Mouse (Mus musculus): ENCODE data around the gene Oas1e.

Gene Oas1e

DNA sequence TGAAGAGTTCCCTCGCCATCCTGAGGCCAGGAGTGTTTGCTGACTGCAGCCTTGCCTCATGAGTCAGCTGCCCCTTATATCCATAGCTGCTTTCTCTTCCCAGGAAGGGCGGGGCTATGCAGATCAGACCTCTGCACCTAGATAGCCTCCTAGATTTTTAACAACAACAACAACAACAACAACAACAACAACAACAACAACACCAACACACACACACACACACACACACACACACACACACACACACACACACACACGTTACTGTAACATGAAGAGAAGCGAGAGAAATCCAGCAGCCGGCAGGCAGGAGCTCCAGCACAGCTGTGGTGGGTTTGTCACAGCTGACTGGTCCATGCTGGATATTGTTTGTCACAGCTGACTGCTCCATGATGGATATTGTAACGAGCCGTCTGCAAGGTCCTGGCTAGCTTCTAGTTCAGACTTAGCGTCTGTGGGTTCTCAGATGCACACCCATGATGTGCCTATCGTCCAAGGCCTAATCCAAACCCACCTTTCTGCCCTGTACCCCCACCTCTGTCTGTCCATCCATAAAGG lies at the start of gene Oas1e:
Gene Oas1e (minus strand): TSS at position 51 of the 555 bp plus-strand sequence.
- in situ Hi-C loops (cut with MboI; ENCODE audit: unreplicated experiment in 2 of 2) = loop anchor here in 1 of 2 experiments (10.0 kb wide), 1 partner anchor 49 kb away; the partner anchor contains the start of gene Oas1f

DNA sequence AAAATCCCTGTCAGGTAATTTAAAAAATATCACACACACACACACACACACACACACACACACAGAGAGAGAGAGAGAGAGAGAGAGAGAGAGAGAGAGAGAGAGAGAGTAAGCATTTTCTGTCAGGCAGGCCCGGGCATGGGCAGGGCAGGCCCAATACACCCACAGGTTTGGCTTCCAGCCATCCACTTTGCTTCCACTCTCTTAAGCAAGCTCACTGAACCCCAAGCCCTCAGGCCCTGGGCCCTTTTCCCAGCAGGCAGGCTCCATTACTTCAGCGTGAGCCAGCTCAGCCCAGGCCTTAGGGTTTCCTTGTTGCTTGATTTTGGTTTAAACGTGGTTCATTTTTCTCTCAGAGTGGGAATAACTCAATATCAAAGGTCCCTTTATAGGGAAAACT lies 49.4 kb upstream of the Oas1e start:
- in situ Hi-C loops (cut with MboI; ENCODE audit: unreplicated experiment in 2 of 2) = loop anchor here (5.0 to 10.0 kb wide), 4 partner anchors 42 to 73 kb away; partner anchors contain the start of genes Oas1d (in 1 of the 2) and Oas1e (in 1 of the 2)

DNA sequence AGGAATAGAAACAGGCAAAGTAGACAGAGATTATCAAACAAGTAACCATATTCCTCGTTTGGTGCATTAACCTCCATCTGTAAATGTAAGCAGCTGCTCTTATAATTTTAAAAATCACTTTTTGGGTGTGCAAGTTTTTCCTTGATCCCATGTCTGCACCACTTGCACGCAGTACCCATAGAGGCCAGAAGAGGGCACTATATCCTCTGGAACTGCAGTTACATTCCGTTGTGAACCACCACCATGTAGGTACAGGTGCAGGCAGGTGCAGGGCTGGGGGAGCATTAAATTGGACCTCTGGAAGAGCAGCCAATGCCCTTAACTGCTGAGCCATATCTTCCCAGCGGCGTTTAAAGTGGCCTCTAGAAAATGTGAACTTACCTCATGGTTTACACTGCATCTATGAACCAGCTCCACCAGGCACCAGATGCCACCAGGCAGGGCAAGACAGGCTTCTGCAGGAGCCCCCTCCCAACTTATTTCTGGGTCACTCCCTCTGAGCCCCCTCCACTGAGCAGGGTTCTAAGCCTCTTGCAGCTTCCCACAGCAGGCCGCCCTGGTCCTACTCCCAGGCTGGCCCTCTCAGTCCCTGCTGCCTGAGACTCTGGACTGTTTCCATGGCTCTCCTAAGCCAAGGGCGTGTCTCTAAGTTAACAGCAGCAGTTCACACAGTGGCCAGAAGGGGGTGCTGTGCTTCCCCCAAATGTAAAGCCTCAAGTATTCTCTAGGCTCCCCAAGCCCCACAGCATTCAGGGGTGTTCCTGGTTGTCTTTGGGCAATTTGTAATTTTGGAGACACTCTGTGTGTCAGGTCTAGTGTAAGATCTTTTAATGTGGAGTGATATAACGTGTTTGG lies 41.6 kb upstream of the Oas1e start:
- in situ Hi-C loops (cut with MboI; ENCODE audit: unreplicated experiment in 2 of 2) = no loop called here

DNA sequence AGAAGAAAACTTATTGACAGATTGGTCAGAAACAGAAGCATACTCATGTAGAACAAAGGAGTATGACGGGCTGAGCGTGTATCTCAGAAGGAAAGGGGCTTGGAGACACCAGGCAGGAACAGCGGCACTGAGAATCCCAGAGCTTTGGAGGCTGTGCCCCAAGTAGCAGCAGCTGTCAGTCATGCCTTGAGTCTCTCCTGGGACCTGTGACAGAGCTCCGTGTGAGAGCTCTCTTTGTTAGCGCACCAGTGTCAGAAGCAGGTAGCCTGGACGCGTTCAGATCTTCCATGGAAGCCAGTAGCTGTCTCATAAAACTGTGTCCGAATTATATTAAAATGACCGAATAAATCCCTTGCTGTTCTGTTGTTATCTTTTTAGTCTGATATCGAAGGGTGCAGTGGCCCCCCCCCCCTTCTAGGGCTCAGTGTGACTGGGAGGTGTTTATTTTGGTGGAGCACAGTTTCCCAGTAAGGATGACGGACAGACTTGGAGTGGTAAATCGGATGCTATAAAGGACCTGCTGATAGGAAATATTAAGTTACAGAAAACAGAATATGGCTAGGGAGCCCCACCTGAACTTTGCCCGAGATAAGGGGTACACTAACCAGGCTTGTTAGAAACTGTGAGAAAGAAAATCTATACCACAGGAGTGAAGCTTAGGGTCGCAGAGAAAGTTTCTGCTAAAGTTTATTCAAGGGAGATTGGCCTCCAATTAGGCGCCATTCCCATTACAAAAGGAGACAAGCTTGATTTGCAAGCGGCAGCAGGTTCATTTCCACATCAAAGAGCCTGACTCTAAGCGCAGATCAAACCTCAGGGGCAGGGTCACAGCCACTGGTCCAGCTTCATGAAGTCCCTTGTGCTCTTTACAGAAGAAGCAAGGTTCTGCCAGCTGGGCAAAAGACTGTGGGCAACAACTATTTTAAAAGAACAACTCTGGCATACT lies 38.3 kb upstream of the Oas1e start:
- in situ Hi-C loops (cut with MboI; ENCODE audit: unreplicated experiment in 2 of 2) = no loop called here

DNA sequence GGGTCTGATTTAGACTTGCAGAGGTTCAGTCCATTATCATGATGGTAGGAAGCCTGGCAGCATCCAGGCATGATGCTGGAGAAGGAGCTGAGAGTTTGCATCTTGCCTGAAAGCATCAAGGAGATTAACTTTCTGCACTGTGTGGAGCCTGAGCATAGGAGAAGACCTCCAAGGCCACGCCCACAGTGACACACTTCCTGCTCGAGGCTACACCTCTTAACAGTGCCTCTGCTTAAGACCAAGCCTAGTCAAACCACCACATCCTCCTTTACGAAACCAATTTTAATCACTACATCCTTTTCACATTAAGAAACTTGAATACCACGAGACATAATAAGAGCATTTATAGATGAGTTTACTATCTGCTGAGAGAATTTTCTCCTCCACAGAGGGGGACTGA lies 35.7 kb upstream of the Oas1e start:
- in situ Hi-C loops (cut with MboI; ENCODE audit: unreplicated experiment in 2 of 2) = no loop called here

DNA sequence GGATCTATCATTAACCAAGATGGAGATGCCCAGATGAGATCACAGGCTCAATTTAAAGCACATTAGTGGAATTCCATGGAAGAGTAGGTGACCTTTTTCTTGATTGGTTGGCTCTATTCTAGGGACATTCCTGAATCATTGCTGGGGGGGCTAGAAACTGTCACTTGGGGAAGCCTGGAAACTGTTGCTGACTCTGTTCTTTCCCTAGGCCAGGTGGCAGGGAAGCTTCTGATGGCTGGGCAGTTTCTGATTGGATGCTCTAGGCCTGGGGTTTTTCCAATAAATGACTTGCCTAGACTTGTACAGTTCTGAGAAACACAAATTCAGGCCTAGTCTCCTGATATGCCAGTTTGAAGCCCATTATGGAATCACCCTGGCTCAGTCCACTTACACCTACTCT lies 23.7 kb upstream of the Oas1e start:
- in situ Hi-C loops (cut with MboI; ENCODE audit: unreplicated experiment in 2 of 2) = no loop called here

DNA sequence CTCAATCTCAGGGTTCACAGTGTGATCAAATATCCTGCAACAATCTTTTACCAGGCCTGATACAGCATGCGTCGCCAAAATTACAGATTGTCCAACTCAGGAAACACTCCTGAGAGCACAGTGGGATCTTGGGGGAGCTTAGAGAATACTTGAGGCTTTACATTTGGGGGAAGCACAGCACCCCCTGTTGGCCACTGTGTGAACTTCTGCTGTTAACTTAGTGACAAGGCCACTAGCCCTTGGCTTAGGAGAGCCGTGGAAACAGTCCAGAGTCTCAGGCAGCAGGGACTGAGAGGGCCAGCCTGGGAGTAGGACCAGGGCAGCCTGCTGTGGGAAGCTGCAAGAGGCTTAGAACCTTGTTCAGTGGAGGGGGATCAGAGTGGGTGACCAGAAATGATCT lies 20.6 kb upstream of the Oas1e start:
- in situ Hi-C loops (cut with MboI; ENCODE audit: unreplicated experiment in 2 of 2) = no loop called here

DNA sequence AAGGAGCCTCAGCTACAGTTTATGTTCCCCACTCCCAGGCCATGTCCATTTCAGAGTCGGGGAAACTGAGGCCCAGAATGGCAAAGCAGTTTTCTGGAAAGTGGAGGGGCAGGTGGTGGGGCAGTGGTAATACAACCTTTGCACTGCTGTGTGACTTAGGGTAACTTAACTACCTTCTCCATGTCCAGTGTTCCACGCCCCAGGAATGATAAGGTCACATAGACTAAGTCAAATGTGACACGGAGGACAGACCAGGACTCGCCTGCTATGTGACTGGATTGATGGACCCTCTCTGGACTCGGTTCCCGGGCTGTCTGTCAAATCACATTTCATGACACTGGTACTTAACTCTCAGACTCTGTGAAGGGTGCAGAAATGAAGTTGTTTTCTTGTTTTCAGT lies 17.7 kb upstream of the Oas1e start:
- in situ Hi-C loops (cut with MboI; ENCODE audit: unreplicated experiment in 2 of 2) = no loop called here

DNA sequence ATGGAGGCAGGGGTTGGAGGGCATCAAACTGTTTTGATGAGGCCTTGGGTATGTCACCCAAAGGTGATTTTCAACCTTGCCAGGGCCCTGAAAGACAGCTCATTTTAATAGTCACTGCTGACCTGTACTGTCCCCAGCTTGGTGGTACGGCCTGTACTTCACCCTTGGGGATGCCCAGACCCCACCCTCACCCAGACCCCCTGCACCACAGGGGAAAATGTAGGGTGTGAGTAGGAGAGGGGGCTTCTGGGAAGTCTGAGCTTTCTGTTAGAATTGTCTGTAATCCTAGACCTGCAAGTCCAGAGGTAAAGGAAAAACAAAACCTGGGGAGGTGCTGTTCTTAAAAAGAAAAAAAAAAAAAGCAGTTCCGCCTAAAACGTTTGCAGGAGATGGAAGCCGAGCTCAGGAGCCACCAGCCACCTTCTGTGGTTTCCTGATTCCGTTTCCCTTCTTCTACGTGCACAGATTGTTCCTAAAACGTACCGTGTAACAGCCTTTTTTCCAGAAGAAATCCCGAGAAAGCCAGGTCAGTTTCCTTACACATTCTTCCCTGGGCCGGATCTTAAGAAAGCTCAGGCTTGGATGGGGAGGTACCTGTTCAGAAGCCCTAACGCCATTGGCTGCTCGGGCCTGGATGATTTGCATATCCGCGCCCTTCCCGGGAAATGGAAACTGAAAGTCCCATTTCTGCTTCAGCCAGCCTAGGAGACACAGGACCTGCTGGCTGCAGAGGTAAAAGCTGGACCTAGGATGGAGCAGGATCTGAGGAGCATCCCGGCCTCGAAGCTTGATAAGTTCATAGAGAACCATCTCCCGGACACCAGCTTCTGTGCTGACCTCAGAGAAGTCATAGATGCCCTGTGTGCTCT lies 16.9 kb upstream of the Oas1e start, which contains the start of gene Oas1c:
Gene Oas1c (minus strand): TSS at position 564 of the 869 bp plus-strand sequence.
- in situ Hi-C loops (cut with MboI; ENCODE audit: unreplicated experiment in 2 of 2) = no loop called here

DNA sequence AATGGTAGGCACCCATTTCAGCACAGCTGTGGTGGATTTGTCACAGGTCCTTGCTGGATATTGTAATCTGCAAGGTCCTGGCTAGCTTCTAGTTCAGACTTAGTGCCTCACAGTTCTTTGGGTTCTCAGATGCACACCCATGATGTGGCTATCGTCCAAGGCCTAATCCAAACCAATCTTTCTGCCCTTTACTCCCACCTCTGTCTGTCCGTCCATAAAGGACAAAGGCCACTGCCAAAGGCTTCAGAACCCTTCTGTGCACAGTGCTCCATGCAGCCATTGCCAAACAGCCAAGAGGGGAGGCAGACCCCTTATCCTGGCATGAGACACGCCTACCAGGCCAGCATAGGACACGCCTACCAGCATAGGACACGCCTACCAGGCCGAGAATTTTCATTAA lies 13.8 kb upstream of the Oas1e start:
- in situ Hi-C loops (cut with MboI; ENCODE audit: unreplicated experiment in 2 of 2) = loop anchor here in 1 of 2 experiments (10.0 kb wide), 1 partner anchor 106 kb away; the partner anchor contains the start of gene Oas1d

DNA sequence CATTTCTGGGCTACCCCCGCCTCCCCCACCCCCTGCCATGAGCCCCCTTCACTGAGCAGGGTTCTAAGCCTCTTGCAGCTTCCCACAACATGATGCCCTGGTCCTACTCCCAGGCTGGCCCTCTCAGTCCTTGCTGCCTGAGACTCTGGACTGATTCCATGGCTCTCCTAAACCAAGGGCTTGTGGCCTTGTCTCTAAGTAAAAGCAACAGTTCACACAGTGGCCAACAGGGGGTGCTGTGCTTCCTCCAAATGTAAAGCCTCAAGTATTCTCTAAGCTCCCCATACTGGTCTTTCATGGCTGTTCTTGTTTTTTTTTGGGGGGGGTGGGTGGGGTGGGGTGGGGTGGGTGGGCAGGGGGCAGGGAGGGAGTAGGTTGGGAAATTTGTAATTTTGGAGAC lies 11.1 kb upstream of the Oas1e start:
- in situ Hi-C loops (cut with MboI; ENCODE audit: unreplicated experiment in 2 of 2) = loop anchor here in 1 of 2 experiments (10.0 kb wide), 1 partner anchor 108 kb away; the partner anchor contains the start of gene Oas1d

DNA sequence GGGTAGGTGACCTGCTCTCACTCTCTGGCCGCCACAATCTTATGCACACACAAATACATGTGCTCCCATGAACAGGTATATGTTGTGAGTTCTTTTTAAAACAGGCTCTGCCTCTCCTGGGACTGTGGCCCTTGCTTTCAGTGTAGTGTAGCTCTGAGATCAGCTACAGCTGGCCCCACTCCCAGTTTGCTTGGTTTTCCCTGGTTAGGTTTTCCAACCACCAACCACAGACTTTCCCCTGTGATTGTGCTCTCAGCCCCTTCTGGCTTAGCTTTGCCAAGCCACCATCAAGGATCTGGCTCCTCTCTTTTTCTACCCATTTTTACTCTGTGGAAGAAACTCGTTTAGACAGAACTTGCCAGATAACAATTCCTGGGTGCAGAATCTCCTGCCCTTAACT lies 8.3 kb upstream of the Oas1e start:
- in situ Hi-C loops (cut with MboI; ENCODE audit: unreplicated experiment in 2 of 2) = loop anchor here in 1 of 2 experiments (5.0 to 10.0 kb wide), 2 partner anchors 39 to 111 kb away; partner anchors contain the start of gene Oas1d

DNA sequence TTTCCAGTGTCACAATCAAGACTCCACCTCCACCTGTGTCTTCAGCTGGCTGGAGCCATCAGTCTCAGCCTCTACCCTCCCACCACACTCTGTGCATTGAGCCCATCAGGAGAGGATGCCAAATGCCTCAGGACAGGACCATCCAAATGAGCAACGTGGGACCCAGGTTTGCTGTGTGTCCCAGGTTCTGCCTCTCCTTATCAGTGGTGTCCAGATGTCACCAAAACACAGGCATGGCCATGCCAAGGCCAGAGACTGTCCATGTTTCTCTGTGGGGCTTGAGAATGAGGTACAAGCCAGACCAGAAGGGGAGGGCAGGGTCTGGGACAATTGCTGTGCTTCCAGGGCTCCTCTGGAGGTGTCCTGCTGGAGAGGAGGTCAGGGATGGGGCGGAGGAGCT lies 3.6 kb upstream of the Oas1e start:
- in situ Hi-C loops (cut with MboI; ENCODE audit: unreplicated experiment in 2 of 2) = loop anchor here in 1 of 2 experiments (10.0 kb wide), 1 partner anchor 46 kb away; the partner anchor contains the start of gene Oas1f

DNA sequence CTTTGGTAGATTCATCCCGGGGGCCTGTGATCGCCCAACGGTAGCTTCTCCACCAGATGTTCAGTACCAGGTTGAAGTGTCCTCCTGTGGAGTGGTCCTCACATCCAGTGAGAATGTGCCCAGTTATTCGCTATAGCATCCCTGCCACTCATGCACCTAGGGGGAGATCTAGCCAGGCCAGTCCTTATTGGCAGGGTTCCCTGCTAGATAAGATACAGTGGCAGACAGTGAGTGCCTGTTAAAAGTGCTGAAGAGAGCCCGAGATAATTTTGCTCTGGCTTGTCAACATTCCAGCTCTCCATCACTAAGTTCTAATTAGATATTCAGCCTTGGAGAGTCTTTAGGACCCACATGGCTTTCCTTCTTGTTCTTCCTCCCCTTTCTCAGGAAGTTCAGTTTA lies 2.8 kb upstream of the Oas1e start:
- in situ Hi-C loops (cut with MboI; ENCODE audit: unreplicated experiment in 2 of 2) = loop anchor here in 1 of 2 experiments (10.0 kb wide), 1 partner anchor 47 kb away; the partner anchor contains the start of gene Oas1f

DNA sequence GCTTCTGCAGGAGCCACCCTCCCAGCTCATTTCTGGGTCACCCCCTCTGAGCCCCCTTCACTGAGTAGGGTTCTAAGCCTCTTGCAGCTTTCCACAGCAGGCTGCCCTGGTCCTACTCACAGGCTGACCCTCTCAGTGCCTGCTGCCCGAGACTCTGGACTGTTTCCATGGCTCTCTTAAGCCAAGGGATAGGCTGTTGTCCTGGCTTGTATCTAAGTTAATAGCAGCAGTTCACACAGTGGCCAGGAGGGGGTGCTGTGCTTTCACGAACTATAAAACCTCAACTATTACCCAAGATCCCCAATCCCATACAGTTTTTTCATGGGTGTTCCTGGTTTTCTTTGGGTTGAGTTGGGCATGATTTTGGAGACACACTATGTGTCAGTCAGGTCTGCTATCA lies 2.3 kb downstream of the Oas1e start:
- in situ Hi-C loops (cut with MboI; ENCODE audit: unreplicated experiment in 2 of 2) = loop anchor here in 1 of 2 experiments (10.0 kb wide), 1 partner anchor 52 kb away; the partner anchor contains the start of gene Oas1f

DNA sequence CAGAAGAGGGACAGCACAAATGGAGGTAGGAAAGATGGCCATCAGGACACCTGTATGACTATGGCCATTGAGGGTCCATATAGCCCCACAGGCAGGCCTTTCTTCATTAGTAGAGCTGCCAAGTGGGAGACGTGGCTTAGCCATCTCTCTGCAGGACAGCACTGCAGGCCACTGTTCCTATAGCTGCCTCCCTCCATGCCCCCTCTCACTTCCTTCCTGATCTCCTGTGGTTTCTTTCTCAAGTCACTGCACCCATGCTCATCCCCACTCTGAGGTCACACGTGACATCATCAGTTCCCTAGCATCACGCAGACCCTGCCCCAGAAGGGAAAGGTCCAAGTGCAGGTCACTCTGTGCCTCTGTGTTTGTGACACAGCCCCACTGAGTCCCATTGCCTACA lies 8.3 kb downstream of the Oas1e start:
- in situ Hi-C loops (cut with MboI; ENCODE audit: unreplicated experiment in 2 of 2) = loop anchor here in 1 of 2 experiments (5.0 kb wide), 1 partner anchor 130 kb away; no protein-coding TSS in a partner anchor

DNA sequence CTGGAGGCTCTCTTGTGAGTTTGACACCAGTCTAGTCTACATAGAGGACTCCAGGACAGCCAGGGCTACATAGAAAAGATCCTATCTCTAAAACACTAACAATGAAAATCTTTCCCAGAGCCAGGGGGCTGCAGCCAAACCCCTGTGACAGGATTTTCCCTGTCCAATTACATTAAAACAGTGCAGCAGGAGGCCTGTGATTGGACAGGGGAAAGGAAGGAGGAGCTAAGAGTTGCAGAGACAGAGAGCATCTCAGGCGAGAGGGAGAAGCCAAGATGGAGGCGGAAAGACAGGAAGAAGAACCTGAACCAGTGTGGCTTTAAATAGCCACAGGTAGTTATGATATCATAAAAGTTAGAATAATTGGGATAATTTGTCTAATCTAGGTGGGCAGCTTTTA lies 12.9 kb downstream of the Oas1e start:
- in situ Hi-C loops (cut with MboI; ENCODE audit: unreplicated experiment in 2 of 2) = no loop called here

DNA sequence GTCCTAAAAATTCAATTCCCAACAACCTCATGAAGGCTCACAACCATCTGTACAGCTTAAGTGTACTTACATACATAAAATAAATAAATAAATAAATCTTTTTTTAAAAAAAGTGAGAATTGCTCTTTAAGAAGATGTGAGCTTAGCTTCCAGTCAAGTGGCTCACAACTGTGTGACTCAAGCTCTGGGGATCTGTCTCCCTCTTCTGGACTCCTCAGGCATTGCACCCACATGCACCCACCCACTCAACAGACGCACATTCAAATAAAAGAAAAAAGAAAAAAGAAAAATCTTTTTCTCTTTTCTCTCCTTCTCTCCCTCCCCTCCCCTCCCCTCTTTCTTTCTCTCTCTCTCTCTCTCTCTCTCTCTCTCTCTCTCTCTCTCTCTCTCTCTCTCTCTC lies 13.7 kb downstream of the Oas1e start:
- in situ Hi-C loops (cut with MboI; ENCODE audit: unreplicated experiment in 2 of 2) = no loop called here

DNA sequence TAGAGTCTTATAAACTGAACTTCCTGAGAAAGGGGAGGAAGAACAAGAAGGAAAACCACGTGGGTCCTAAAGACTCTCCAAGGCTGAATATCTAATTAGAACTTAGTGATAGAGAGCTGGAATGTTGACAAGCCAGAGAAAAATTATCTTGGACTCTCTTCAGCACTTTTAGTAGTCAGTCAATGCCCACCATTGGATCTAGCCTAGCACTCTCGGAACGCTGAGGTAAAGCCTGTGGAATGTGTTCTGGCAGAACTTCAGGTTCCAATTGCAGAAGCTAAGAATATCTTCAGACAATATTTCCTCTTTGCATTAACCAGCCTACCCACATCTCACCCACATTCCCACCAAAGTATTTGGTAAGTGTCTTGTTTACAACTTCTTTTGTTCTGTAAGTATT lies 15.4 kb downstream of the Oas1e start:
- in situ Hi-C loops (cut with MboI; ENCODE audit: unreplicated experiment in 2 of 2) = no loop called here

All from v-Abl transformed pro-B cells (cell line).